Comparison of ENCODE assay signal across 28 mouse cellular contexts in genomic region chr5:46635116-46635668, GRCm38 (mm10).
"Had no signal": no experiment of that assay in that cellular context is flagged by ENCODE, and none has a peak within 500 bp of the region (broad histone marks: within the 10 kb centered on the region; RNA-seq: fewer than 3 reads in every experiment).

No protein-coding gene starts in this region.

- H3K4me2 ChIP-seq: heart, embryonic 11.5 days; heart, embryonic 13.5 days; heart, embryonic 15.5 days; hindbrain, embryonic 12.5 days; hindbrain, embryonic 14.5 days; kidney, embryonic 15.5 days; limb, embryonic 13.5 days; limb, embryonic 15.5 days; liver, embryonic 12.5 days had no signal

- H3K9me3 ChIP-seq: heart, embryonic 15.5 days; hindbrain, embryonic 10.5 days; hindbrain, embryonic 12.5 days; kidney, embryonic 15.5 days; limb, embryonic 13.5 days; limb, embryonic 15.5 days; liver, embryonic 12.5 days had no signal

- ATAC-seq: hindbrain, embryonic 16.5 days; inflammation-experienced regulatory T-cells, adult 6 months; liver, embryonic 12.5 days had no signal

- H3K4me3 ChIP-seq: heart, adult 2 months; heart, embryonic 13.5 days; heart, embryonic 15.5 days; hindbrain, embryonic 10.5 days; hindbrain, embryonic 12.5 days; kidney, embryonic 15.5 days; limb, embryonic 13.5 days; limb, embryonic 15.5 days; liver, embryonic 12.5 days had no signal

- H3K27ac ChIP-seq: heart, adult 2 months; heart, embryonic 13.5 days; heart, embryonic 15.5 days; hindbrain, embryonic 10.5 days; hindbrain, embryonic 12.5 days; hindbrain, embryonic 14.5 days; kidney, embryonic 15.5 days; kidney, postnatal 0 days; limb, embryonic 13.5 days; limb, embryonic 15.5 days; liver, embryonic 12.5 days; liver, embryonic 14.5 days had no signal

- H3K36me3 ChIP-seq: heart, embryonic 13.5 days; heart, embryonic 15.5 days; hindbrain, embryonic 10.5 days; hindbrain, embryonic 12.5 days; kidney, embryonic 15.5 days; limb, embryonic 13.5 days; limb, embryonic 15.5 days; liver, embryonic 12.5 days had no signal

- H3K9ac ChIP-seq: heart, embryonic 13.5 days; heart, embryonic 15.5 days; hindbrain, embryonic 12.5 days; hindbrain, embryonic 14.5 days; kidney, embryonic 15.5 days; limb, embryonic 13.5 days; limb, embryonic 15.5 days; liver, embryonic 12.5 days; liver, embryonic 14.5 days had no signal

- H3K4me1 ChIP-seq: heart, embryonic 13.5 days; heart, embryonic 15.5 days; hindbrain, embryonic 10.5 days; hindbrain, embryonic 12.5 days; kidney, embryonic 15.5 days; limb, embryonic 13.5 days; limb, embryonic 15.5 days; liver, embryonic 12.5 days had no signal

- H3K27me3 ChIP-seq: heart, embryonic 13.5 days; heart, embryonic 15.5 days; hindbrain, embryonic 12.5 days; kidney, embryonic 15.5 days; limb, embryonic 13.5 days; limb, embryonic 15.5 days; liver, embryonic 12.5 days had no signal

- DNase-seq: gastrocnemius, postnatal 14 days; gastrocnemius, postnatal 36 days; heart, adult 11 months; heart, adult 2 months; heart, postnatal 14 days; heart, postnatal 4 days; kidney, adult 11 months; kidney, adult 2 months; kidney, adult 9 months; kidney, postnatal 14 days; kidney, postnatal 36 days; layer of hippocampus, adult 9-11 months; layer of hippocampus, postnatal 36 days; left cerebral cortex, postnatal 4 days had no signal
